Mouse (Mus musculus): ENCODE data around the gene Lrrc8a. TPM values are rescaled to one million over a fixed set of nuclear protein-coding genes. Genes with fewer than 3 reads are reported as not detected.

The Lrrc8a gene
- 9.8 TPM for polyA plus RNA-seq (2015; fragmentation: Illumina TruSeq; extraction: RNeasy Lipid Tissue Mini Kit (QIAGEN cat#74804); ENCODE audit: insufficient read depth, low replicate concordance)

GRCm38 (mm10) chr2:30237199-30237880 is at the start of gene Lrrc8a:
Gene Lrrc8a, plus strand, starts transcription at chr2:30237715.

DNA sequence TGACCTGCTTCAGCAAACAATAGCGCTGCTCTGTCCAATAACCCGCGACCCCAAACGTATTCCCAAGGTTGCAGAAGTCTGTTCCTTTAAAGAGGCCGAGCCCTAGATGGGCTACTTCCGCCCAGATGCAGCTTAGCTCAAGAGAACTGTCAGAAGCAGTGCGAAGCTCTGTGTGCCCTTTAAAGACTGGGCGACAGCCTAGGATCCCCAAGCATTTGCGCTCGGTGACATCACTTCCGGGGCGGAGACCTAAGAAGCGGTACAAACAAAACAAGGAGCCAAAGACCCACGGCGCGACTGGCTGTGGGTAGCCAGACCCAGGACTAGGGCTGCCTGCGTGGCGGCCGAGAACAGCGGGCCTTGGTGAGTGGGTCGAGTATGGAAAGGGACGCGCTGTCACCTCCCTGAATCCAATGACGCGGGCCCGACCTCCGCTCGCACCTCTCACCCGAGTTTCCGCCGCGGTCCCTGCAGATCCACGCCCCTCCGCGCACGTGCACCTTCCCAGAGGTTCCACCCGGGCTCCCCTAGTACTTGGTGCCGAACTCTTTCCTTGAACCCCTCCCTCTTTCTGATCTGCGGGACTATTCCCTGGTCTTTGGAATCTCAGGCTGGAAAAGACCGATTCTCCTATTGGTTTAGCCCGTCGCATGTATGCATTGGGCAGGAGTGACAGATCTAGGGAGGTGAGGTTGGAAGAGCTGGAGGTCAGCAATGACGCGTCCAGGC is 31.7 kb upstream of the Lrrc8a start, which contains the start of gene Kyat1:
Gene Kyat1, minus strand, starts transcription at position 219 of the 729 bp plus-strand sequence.

GRCm38 (mm10) chr2:30240267-30240666 is 2.8 kb downstream of the Lrrc8a start, which contains the start of gene Gm28035:
Gene Gm28035, plus strand, starts transcription at chr2:30240567.

GRCm38 (mm10) chr2:30265767-30266253 is 28.3 kb downstream of the Lrrc8a start, which contains the start of gene Phyhd1:
Gene Phyhd1, plus strand, starts transcription at chr2:30266203.

DNA sequence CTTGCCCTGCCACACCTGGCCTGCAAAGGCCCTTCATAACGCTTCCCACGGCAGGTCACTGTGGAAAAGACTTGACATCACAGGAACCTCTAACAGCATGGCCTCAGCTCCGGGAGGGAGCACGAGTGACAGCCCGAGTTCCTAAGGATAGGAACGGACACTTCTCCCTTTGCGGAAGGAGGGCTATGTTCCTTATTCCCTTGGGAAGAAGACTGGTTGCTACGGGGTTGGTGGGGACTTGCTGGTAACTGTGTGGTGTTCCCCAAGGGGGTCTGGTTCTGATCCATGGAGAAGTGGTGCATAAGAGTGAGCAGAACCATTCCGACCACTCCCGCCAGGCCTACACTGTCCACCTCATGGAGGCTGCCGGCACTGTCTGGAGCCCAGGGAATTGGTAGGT is 43.2 kb downstream of the Lrrc8a start, which contains the start of gene Gm28038:
Gene Gm28038, plus strand, starts transcription at position 301 of the 400 bp plus-strand sequence.

DNA sequence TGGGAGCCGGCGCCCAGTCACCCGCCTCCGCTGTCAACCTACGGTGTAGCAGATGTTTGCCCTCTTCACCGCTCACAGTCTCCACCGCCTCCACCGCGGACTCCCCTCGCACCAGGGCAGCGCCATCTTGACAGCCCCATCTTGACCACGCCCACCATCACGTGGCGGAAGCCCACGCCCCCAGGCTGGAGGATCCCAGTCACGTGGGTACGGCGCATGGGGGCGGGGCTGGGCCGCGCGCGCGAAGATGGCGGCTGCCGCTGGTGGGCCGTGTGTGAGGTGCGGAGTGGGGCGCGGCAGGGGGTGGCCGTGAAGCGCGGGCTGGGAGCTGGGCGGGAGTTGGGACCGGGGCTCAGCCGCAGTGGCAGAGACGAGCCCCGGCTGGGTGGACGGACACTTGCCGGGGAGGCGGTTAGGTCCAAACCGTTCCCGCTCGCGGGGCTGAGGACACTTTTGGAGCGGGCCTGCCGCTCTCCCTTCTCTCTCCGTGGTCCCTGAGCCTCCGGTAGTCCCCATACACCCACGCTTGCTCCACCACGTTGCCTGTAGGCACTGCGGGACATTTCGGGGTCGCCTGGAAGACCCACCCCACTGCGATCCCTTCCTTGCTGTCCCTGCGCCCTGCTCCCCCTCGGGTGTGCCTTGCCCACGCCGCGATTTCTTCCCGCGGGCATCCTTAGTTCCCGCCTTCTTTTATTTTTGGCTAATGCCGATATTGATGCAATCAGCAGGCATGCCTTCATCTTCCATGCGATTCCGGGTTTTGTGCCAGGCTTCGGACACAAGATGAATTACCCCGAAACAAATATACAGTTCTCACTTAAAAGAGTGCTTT is 48.9 kb downstream of the Lrrc8a start, which contains the start of the genes Dolk and Nup188:
Gene Dolk, minus strand, starts transcription at position 143 of the 835 bp plus-strand sequence.
Gene Nup188, plus strand, starts transcription at position 206 of the 835 bp plus-strand sequence.

Other genes with a start within 250 kb of the Lrrc8a start
- gene Wdr34, start 188.8 kb upstream of the Lrrc8a start, polyA plus RNA-seq (2015; fragmentation: Illumina TruSeq; extraction: RNeasy Lipid Tissue Mini Kit (QIAGEN cat#74804); ENCODE audit: insufficient read depth, low replicate concordance), result 0.88 TPM
- 534 TPM for gene Set, start 180.3 kb upstream of the Lrrc8a start, polyA plus RNA-seq (2015; fragmentation: Illumina TruSeq; extraction: RNeasy Lipid Tissue Mini Kit (QIAGEN cat#74804); ENCODE audit: insufficient read depth, low replicate concordance)
- gene Pkn3, start 160.0 kb upstream of the Lrrc8a start, polyA plus RNA-seq (2015; fragmentation: Illumina TruSeq; extraction: RNeasy Lipid Tissue Mini Kit (QIAGEN cat#74804); ENCODE audit: insufficient read depth, low replicate concordance), result 1.2 TPM
- gene Zdhhc12, start 144.1 kb upstream of the Lrrc8a start, polyA plus RNA-seq (2015; fragmentation: Illumina TruSeq; extraction: RNeasy Lipid Tissue Mini Kit (QIAGEN cat#74804); ENCODE audit: insufficient read depth, low replicate concordance), result 4.9 TPM
- gene Zer1, start 113.1 kb upstream of the Lrrc8a start, polyA plus RNA-seq (2015; fragmentation: Illumina TruSeq; extraction: RNeasy Lipid Tissue Mini Kit (QIAGEN cat#74804); ENCODE audit: insufficient read depth, low replicate concordance), result 30.0 TPM
- 42.2 TPM for gene Tbc1d13, start 104.0 kb upstream of the Lrrc8a start, polyA plus RNA-seq (2015; fragmentation: Illumina TruSeq; extraction: RNeasy Lipid Tissue Mini Kit (QIAGEN cat#74804); ENCODE audit: insufficient read depth, low replicate concordance)
- gene Endog, start 66.2 kb upstream of the Lrrc8a start, polyA plus RNA-seq (2015; fragmentation: Illumina TruSeq; extraction: RNeasy Lipid Tissue Mini Kit (QIAGEN cat#74804); ENCODE audit: insufficient read depth, low replicate concordance), result 1.2 TPM
- gene Spout1, start 59.3 kb upstream of the Lrrc8a start, polyA plus RNA-seq (2015; fragmentation: Illumina TruSeq; extraction: RNeasy Lipid Tissue Mini Kit (QIAGEN cat#74804); ENCODE audit: insufficient read depth, low replicate concordance), result 8.9 TPM
- 5.0 TPM for gene Kyat1, start 31.9 kb upstream of the Lrrc8a start, polyA plus RNA-seq (2015; fragmentation: Illumina TruSeq; extraction: RNeasy Lipid Tissue Mini Kit (QIAGEN cat#74804); ENCODE audit: insufficient read depth, low replicate concordance)
- gene Gm28035, start 2.9 kb downstream of the Lrrc8a start, polyA plus RNA-seq (2015; fragmentation: Illumina TruSeq; extraction: RNeasy Lipid Tissue Mini Kit (QIAGEN cat#74804); ENCODE audit: insufficient read depth, low replicate concordance), result 1.5 TPM
- 27.3 TPM for gene Phyhd1, start 28.5 kb downstream of the Lrrc8a start, polyA plus RNA-seq (2015; fragmentation: Illumina TruSeq; extraction: RNeasy Lipid Tissue Mini Kit (QIAGEN cat#74804); ENCODE audit: insufficient read depth, low replicate concordance)
- gene Gm28038, start 43.3 kb downstream of the Lrrc8a start, polyA plus RNA-seq (2015; fragmentation: Illumina TruSeq; extraction: RNeasy Lipid Tissue Mini Kit (QIAGEN cat#74804); ENCODE audit: insufficient read depth, low replicate concordance), result not detected
- gene Dolk, start 48.6 kb downstream of the Lrrc8a start, polyA plus RNA-seq (2015; fragmentation: Illumina TruSeq; extraction: RNeasy Lipid Tissue Mini Kit (QIAGEN cat#74804); ENCODE audit: insufficient read depth, low replicate concordance), result 8.9 TPM
- 24.6 TPM for gene Nup188, start 48.7 kb downstream of the Lrrc8a start, polyA plus RNA-seq (2015; fragmentation: Illumina TruSeq; extraction: RNeasy Lipid Tissue Mini Kit (QIAGEN cat#74804); ENCODE audit: insufficient read depth, low replicate concordance)
- 19.0 TPM for gene Sh3glb2, start 121.6 kb downstream of the Lrrc8a start, polyA plus RNA-seq (2015; fragmentation: Illumina TruSeq; extraction: RNeasy Lipid Tissue Mini Kit (QIAGEN cat#74804); ENCODE audit: insufficient read depth, low replicate concordance)
- 4.3 TPM for gene Miga2, start 126.5 kb downstream of the Lrrc8a start, polyA plus RNA-seq (2015; fragmentation: Illumina TruSeq; extraction: RNeasy Lipid Tissue Mini Kit (QIAGEN cat#74804); ENCODE audit: insufficient read depth, low replicate concordance)
- gene Dolpp1, start 154.5 kb downstream of the Lrrc8a start, polyA plus RNA-seq (2015; fragmentation: Illumina TruSeq; extraction: RNeasy Lipid Tissue Mini Kit (QIAGEN cat#74804); ENCODE audit: insufficient read depth, low replicate concordance), result 9.2 TPM
- gene Crat, start 178.1 kb downstream of the Lrrc8a start, polyA plus RNA-seq (2015; fragmentation: Illumina TruSeq; extraction: RNeasy Lipid Tissue Mini Kit (QIAGEN cat#74804); ENCODE audit: insufficient read depth, low replicate concordance), result 12.9 TPM
- gene Ptpa, start 178.3 kb downstream of the Lrrc8a start, polyA plus RNA-seq (2015; fragmentation: Illumina TruSeq; extraction: RNeasy Lipid Tissue Mini Kit (QIAGEN cat#74804); ENCODE audit: insufficient read depth, low replicate concordance), result 66.8 TPM
- 0.25 TPM for gene Ier5l, start 236.5 kb downstream of the Lrrc8a start, polyA plus RNA-seq (2015; fragmentation: Illumina TruSeq; extraction: RNeasy Lipid Tissue Mini Kit (QIAGEN cat#74804); ENCODE audit: insufficient read depth, low replicate concordance)